Mouse (Mus musculus) small intestine, adult 2 months (tissue): Measurements from ENCODE around the gene Ttc37.

ENCODE experiments used
- CTCF ChIP-seq: fragments of 200-500 bp; IDR thresholded peaks from 2 replicates; pipeline ENCODE4 v1.5.1; 2012; ENCODE audit warnings: low read depth, mild to moderate bottlenecking, control low read depth, inconsistent platforms, low read length, moderate library complexity, mixed read lengths; ENCODE audit not compliant: insufficient replicate concordance, insufficient read length; ENCODE audit errors: extremely low read depth
- POLR2A ChIP-seq: fragments of 200-500 bp; IDR thresholded peaks from 2 replicates; pipeline ENCODE4 v1.6.1; 2012; ENCODE audit warnings: low read depth, mild to moderate bottlenecking, control low read depth, inconsistent platforms, low read length, moderate library complexity

- TF ChIP-seq CTCF (no peak), POLR2A (no peak)
Observed at GRCm38 (mm10) chr13:76074323-76074722, 24.2 kb upstream of the Ttc37 start.
